Mouse (Mus musculus): ENCODE data around the gene Adck2. TPM values are rescaled to one million over a fixed set of nuclear protein-coding genes. Genes with fewer than 3 reads are reported as not detected.
A peak's percentile ranks its signal among the peaks of the same experiment; 100 is the strongest.

The Adck2 gene
- polyA plus RNA-seq, 1 experiment from 2014 or later, result 37.5 TPM

DNA sequence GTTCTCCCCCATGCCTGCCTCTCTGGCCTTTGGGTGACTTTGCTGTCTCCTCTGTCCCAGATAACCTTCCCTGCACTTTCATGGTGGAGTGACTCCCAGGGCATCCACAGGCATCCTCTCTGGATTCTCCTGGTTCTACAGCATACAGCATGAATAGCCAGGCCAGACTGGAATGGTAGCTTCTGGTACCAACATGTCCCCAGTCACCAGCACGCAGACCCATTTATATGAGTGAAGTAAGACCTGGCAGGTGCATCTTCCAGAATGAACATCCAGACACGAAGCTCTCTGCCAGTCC, 18.1 kb upstream of the Adck2 start:
- H3K27me3 ChIP-seq (ENCODE audit: control insufficient read depth, insufficient read depth, low read length), result no peaks in the 10 kb centered on the region
- ATAC-seq (ENCODE audit: low FRiP score), result no peak
- H3K36me3 ChIP-seq (replicated peaks; ENCODE audit: control insufficient read depth, insufficient read depth), result 0 out of 2 replicates have a peak, but pooled peaks cover 8% of the 10 kb centered on the region
- H3K9ac ChIP-seq, result peak overlapping the region; percentile 91
- DNase-seq (ENCODE audit: low spot score), result no peak
- WGBS, result 41% methylated on average over 2 of the region's 2 CpGs
- H3K4me1 ChIP-seq (replicated peaks; ENCODE audit: control insufficient read depth, insufficient read depth, low read length), result peaks cover 39% of the 10 kb centered on the region
- H3K4me3 ChIP-seq (replicated peaks; ENCODE audit: low read length), result peak overlapping the region; percentile 87
- no peaks in the 10 kb centered on the region for H3K9me3 ChIP-seq (ENCODE audit: control insufficient read depth, low read length)
- H3K27ac ChIP-seq, result 0 out of 2 replicates have a peak overlapping the region, but pooled peaks have one; percentile 20
- H3K4me2 ChIP-seq (replicated peaks), result peak overlapping the region; percentile 75

DNA sequence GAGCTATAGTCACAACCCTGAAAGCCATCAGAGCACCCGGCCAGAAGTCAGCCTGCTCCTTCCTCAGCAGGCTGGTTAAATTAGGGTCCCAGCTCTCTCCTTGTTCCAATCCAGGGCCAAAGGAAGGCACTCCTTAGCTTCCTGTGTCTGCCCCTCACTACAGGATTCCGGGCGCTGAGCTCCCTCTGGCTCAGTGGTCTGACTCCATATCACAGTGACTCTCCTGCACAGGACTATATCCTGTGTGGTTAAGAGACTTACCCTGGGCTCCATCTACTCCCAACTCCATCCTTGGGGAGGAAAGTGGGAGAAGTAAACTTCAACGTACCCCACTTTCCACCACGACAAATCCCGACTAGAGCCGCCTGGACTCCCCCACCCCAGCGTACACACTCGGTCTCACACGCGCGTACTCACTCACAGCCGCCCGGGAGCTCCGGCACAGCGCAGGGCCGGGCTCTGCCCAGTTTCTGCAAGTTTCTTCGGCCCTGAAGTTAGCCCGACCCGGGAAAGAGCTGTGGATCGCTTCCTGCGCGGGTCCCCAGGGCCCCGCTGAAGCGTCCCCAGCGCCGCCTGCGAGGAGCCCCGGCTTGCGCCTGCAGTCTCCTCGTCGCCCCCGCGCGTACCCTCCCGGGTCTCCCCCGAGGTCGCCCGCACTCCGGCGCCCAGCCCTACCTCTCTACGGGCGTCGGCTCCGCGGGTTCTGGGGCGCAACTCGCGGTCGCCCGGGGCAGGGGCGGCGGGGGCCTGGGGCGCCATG, 16.6 kb upstream of the Adck2 start:
- peak; percentile 48 for DNase-seq (ENCODE audit: low spot score)
- no peaks in the 10 kb centered on the region for H3K9me3 ChIP-seq (ENCODE audit: control insufficient read depth, low read length)

DNA sequence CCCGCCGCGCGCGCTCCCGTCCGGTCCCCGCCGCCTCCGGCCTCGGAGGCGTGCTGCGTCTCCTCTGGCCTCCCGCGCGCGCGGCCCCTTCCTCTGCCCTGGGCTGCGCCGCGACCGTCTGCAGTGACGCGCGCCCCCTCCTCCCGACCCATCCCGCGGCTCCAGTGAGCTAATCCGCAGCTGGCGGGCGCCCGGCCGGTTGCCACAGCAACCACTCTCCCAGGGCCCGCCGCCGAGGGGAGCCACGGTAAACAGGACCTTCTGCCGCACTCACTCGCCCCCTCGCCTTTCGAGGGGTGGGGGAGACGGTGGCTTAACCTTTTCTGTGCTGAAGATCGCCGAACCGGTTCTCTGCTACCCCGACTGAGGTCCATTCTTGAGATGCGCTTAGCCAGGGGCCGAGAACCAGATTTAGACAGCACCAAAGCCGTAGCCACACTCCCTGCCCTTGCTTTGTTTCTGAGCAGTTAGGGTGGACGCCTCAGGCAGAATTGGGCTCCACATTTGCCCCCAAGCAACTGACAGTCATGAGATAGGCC, 15.9 kb upstream of the Adck2 start, which contains the start of gene Dennd2a:
TSS of gene Dennd2a (minus strand) at position 145 of the 539 bp plus-strand sequence.
- H3K27me3 ChIP-seq (ENCODE audit: control insufficient read depth, insufficient read depth, low read length), result no peaks in the 10 kb centered on the region
- DNase-seq (ENCODE audit: low spot score) (peak; percentile 89), ATAC-seq (ENCODE audit: low FRiP score) (peak; percentile 95)
- H3K9ac ChIP-seq, result peak within 1 kb of the TSS; percentile 91
- H3K9me3 ChIP-seq (ENCODE audit: control insufficient read depth, low read length), result no peaks in the 10 kb centered on the region
- peak within 1 kb of the TSS; percentile 87 for H3K4me3 ChIP-seq (replicated peaks; ENCODE audit: low read length)
- under 1% methylated on average over 39 of the region's 50 CpGs for WGBS
- peaks cover 33% of the 10 kb centered on the region for H3K4me1 ChIP-seq (replicated peaks; ENCODE audit: control insufficient read depth, insufficient read depth, low read length)
- H3K27ac ChIP-seq, result peak within 1 kb of the TSS; percentile 94
- H3K36me3 ChIP-seq (replicated peaks; ENCODE audit: control insufficient read depth, insufficient read depth), result no peaks in the 10 kb centered on the region
- peak within 1 kb of the TSS; percentile 75 for H3K4me2 ChIP-seq (replicated peaks)

More for the DNA sequence above, 16.6 kb upstream of the Adck2 start:
- H3K36me3 ChIP-seq (replicated peaks; ENCODE audit: control insufficient read depth, insufficient read depth), result 0 out of 2 replicates have a peak, but pooled peaks cover 3% of the 10 kb centered on the region
- peak overlapping the region; percentile 94 for H3K27ac ChIP-seq
- H3K9ac ChIP-seq, result peak overlapping the region; percentile 91
- peak overlapping the region; percentile 87 for H3K4me3 ChIP-seq (replicated peaks; ENCODE audit: low read length)
- peaks cover 38% of the 10 kb centered on the region for H3K4me1 ChIP-seq (replicated peaks; ENCODE audit: control insufficient read depth, insufficient read depth, low read length)
- 0% methylated on average over 50 of the region's 54 CpGs for WGBS
- H3K27me3 ChIP-seq (ENCODE audit: control insufficient read depth, insufficient read depth, low read length), result no peaks in the 10 kb centered on the region
- H3K4me2 ChIP-seq (replicated peaks), result peak overlapping the region; percentile 75
- peak; percentile 69 for ATAC-seq (ENCODE audit: low FRiP score)

DNA sequence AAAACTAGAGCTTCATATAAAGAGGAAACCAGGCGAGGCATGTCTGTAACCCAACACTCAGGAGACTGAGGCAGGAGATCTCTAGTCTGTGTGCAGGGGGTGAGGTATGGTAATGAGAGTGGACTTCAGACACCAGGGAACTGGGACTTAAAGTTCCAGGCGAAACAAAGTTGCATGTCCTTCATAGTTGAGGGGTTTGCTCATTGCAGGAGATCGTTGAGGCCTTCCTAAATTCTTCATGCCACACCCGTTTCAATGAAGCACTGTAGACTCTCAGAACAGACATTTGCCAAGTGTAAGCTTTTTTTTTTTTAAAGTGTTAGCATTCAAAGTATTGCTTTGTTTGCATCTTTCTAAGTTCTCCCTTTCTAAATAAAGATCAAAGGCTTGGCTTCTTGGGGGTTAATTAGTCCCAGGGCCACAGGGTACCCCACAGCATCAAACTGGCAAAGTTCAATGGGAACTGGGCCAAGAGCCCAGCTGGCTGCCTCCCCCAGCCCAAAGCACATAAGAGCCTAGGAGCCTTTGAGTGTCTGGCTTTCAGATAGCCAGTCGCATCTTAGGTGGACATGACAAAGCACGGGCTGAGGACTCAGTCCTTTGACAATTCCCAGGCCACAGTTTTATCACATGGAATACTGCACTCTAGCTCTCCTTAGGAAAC, 14.3 kb upstream of the Adck2 start:
- Histone ChIP-seq H3K27me3 (ENCODE audit: control insufficient read depth, insufficient read depth, low read length) (no peaks in the 10 kb centered on the region), H3K4me1 (replicated peaks; ENCODE audit: control insufficient read depth, insufficient read depth, low read length) (peaks cover 32% of the 10 kb centered on the region), H3K4me2 (replicated peaks) (no peak overlapping the region), H3K4me3 (replicated peaks; ENCODE audit: low read length) (no peak overlapping the region), H3K9ac (no peak overlapping the region), H3K27ac (peak overlapping the region; percentile 17), H3K9me3 (ENCODE audit: control insufficient read depth, low read length) (no peaks in the 10 kb centered on the region), H3K36me3 (replicated peaks; ENCODE audit: control insufficient read depth, insufficient read depth) (no peaks in the 10 kb centered on the region)
- DNase-seq (ENCODE audit: low spot score) (no peak), ATAC-seq (ENCODE audit: low FRiP score) (no peak)
- 43% methylated on average over 6 of the region's 6 CpGs for WGBS

DNA sequence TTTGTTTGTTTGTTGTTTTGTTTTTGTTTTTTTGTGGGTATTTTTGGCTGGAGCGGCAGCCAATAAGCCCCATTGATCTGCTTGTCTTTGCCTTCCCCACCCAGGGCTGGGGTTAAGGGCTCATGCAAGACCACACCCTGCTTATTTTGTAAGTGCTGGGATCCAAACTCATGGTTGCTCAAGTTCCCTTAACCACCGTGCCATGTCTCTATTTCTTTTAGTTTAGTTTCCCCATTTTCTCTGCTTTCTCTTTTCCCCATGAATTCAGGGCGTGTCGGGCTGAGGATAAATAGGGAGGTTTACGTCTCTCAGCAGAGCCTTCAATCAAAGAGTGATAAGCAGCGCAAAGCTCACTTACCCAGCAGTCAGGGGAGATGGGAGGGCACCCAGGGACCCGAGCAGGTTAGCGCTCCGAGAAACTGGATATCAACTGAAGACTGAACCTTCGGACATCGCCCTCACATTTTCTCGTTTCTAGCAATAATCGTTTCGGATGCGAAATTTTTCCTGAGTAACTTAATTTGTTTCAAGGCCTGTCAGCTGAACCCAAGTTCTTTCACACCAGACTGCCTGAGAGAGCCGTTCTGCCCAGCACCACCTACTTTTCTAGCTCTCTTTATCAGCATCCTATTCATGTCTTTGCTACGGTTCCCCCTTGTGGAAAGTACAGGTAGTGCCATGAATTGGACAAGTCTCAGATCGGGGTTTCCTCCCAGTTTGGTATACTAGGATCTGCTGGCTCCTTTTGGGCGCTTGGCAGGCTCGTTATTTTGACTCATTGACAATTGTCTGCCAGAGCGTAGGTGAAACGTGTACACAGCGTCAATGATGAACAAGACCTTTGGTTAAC, 11.3 kb upstream of the Adck2 start:
- H3K4me3 ChIP-seq (replicated peaks; ENCODE audit: low read length), result no peak overlapping the region
- no peak overlapping the region for H3K27ac ChIP-seq
- H3K4me2 ChIP-seq (replicated peaks), result peak overlapping the region; percentile 33
- H3K9ac ChIP-seq, result no peak overlapping the region
- H3K27me3 ChIP-seq (ENCODE audit: control insufficient read depth, insufficient read depth, low read length), result no peaks in the 10 kb centered on the region
- WGBS, result 21% methylated on average over 23 of the region's 23 CpGs
- H3K36me3 ChIP-seq (replicated peaks; ENCODE audit: control insufficient read depth, insufficient read depth), result no peaks in the 10 kb centered on the region
- ATAC-seq (ENCODE audit: low FRiP score), result peak; percentile 62; the same call in 1 of the 2 replicates
- H3K4me1 ChIP-seq (replicated peaks; ENCODE audit: control insufficient read depth, insufficient read depth, low read length), result peaks cover 11% of the 10 kb centered on the region; the same call in 1 of the 2 replicates
- H3K9me3 ChIP-seq (ENCODE audit: control insufficient read depth, low read length), result no peaks in the 10 kb centered on the region
- peak; percentile 94 for DNase-seq (ENCODE audit: low spot score)

DNA sequence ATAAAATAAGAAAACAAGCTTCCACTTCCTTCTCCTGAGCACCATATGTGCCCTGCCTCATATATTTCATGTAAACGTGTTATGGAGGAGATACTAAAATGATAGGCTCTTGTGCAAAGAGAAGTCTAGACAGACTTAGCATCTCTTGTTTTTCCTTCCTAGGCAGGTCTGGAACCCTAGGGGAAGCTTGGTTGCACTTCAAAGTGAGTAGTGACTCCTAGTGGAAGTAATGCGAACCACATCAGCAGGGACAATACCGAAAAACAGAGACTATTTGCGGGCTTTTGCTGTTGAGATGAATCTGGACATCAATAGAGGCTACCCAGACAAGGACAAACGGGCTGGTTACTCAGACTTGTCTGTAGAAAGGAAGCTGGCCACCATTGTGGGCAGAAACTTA, 6.1 kb upstream of the Adck2 start:
- H3K36me3 ChIP-seq (replicated peaks; ENCODE audit: control insufficient read depth, insufficient read depth), result no peaks in the 10 kb centered on the region
- H3K4me3 ChIP-seq (replicated peaks; ENCODE audit: low read length), result no peak overlapping the region
- H3K27ac ChIP-seq, result no peak overlapping the region
- H3K4me2 ChIP-seq (replicated peaks), result no peak overlapping the region
- DNase-seq (ENCODE audit: low spot score), result peak; percentile 70
- no peaks in the 10 kb centered on the region for H3K9me3 ChIP-seq (ENCODE audit: control insufficient read depth, low read length)
- no peaks in the 10 kb centered on the region for H3K27me3 ChIP-seq (ENCODE audit: control insufficient read depth, insufficient read depth, low read length)
- 14% methylated on average over 5 of the region's 5 CpGs for WGBS
- H3K4me1 ChIP-seq (replicated peaks; ENCODE audit: control insufficient read depth, insufficient read depth, low read length), result no peaks in the 10 kb centered on the region
- no peak for ATAC-seq (ENCODE audit: low FRiP score)
- no peak overlapping the region for H3K9ac ChIP-seq

DNA sequence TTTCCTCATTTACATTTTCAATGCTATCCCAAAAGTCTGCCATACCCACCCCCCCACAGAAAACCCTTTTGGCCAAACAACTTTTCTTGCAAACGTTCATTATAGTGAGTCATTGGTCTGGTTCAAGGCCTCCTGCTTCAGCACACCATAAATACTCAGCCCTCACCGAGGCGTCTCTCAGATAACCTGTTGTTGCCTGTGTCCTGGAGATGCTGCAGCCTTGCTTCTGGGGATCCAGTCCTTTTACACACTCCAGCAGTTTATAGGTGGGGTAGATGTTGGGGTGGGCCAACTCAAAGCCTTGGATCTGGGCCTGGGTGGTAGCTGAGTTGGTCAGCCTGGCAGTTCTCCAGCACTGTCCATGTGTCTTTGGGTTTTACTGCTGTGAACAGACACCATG, 3.2 kb upstream of the Adck2 start:
- H3K4me1 ChIP-seq (replicated peaks; ENCODE audit: control insufficient read depth, insufficient read depth, low read length), result peaks cover 11% of the 10 kb centered on the region
- H3K36me3 ChIP-seq (replicated peaks; ENCODE audit: control insufficient read depth, insufficient read depth), result no peaks in the 10 kb centered on the region
- WGBS, result 81% methylated on average over 3 of the region's 3 CpGs
- H3K4me3 ChIP-seq (replicated peaks; ENCODE audit: low read length), result no peak overlapping the region
- no peak overlapping the region for H3K27ac ChIP-seq
- DNase-seq (ENCODE audit: low spot score), result no peak
- no peak overlapping the region for H3K4me2 ChIP-seq (replicated peaks)
- no peaks in the 10 kb centered on the region for H3K27me3 ChIP-seq (ENCODE audit: control insufficient read depth, insufficient read depth, low read length)
- no peaks in the 10 kb centered on the region for H3K9me3 ChIP-seq (ENCODE audit: control insufficient read depth, low read length)
- no peak for ATAC-seq (ENCODE audit: low FRiP score)
- H3K9ac ChIP-seq, result no peak overlapping the region

DNA sequence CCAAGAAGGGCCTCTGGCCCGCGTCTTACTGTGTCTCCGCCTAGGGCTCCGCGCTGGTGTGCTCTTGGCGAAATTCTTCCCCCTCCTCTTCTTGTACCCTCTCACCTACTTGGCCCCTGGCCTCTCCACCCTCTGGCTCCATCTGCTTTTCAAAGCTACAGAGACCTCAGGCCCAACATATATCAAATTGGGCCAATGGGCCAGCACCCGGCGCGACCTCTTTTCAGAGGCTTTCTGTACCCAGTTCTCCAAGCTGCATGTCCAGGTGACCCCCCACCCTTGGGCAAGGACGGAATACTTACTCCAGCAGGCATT, 839 bp downstream of the Adck2 start:
- Histone ChIP-seq H3K4me3 (replicated peaks; ENCODE audit: low read length) (peak overlapping the region; percentile 80), H3K27me3 (ENCODE audit: control insufficient read depth, insufficient read depth, low read length) (no peaks in the 10 kb centered on the region), H3K9me3 (ENCODE audit: control insufficient read depth, low read length) (no peaks in the 10 kb centered on the region), H3K4me2 (replicated peaks) (peak overlapping the region; percentile 80), H3K4me1 (replicated peaks; ENCODE audit: control insufficient read depth, insufficient read depth, low read length) (peaks cover 11% of the 10 kb centered on the region), H3K27ac (peak overlapping the region; percentile 96), H3K36me3 (replicated peaks; ENCODE audit: control insufficient read depth, insufficient read depth) (peaks cover 16% of the 10 kb centered on the region), H3K9ac (peak overlapping the region; percentile 91)
- DNase-seq (ENCODE audit: low spot score) (no peak), ATAC-seq (ENCODE audit: low FRiP score) (peak; percentile 35)
- 21% methylated on average over 10 of the region's 10 CpGs for WGBS

DNA sequence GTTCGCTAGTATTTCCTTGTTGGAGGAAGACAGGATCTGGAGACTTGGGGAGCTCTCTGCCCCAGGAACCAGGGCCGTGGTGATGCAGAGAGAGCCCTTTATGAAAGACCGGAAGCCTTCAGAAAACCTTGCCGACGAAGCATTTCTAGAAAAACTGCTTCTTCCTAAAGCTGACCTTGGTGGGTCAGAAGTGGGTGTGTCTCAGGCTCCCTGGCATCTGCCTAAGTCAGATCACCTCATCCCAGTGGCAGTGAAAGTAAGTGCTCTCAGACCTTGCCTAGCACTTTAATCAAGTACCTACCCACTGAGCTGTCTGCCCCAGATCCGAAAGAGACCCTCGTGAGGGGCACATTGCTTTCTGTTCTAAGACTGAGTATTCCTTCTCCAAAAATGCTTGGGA, 1.3 kb downstream of the Adck2 start:
- H3K9me3 ChIP-seq (ENCODE audit: control insufficient read depth, low read length), result no peaks in the 10 kb centered on the region
- H3K4me1 ChIP-seq (replicated peaks; ENCODE audit: control insufficient read depth, insufficient read depth, low read length), result peaks cover 11% of the 10 kb centered on the region
- 74% methylated on average over 7 of the region's 7 CpGs for WGBS
- ATAC-seq (ENCODE audit: low FRiP score) (no peak), DNase-seq (ENCODE audit: low spot score) (no peak)
- H3K9ac ChIP-seq, result peak overlapping the region; percentile 91
- peak overlapping the region; percentile 80 for H3K4me2 ChIP-seq (replicated peaks)
- H3K36me3 ChIP-seq (replicated peaks; ENCODE audit: control insufficient read depth, insufficient read depth), result peaks cover 21% of the 10 kb centered on the region
- H3K4me3 ChIP-seq (replicated peaks; ENCODE audit: low read length), result peak overlapping the region; percentile 80
- peak overlapping the region; percentile 96 for H3K27ac ChIP-seq
- H3K27me3 ChIP-seq (ENCODE audit: control insufficient read depth, insufficient read depth, low read length), result no peaks in the 10 kb centered on the region

Measured in hindbrain, embryonic 14.5 days (tissue).